In genomic region chr19:47837527-47837901, GRCm38 (mm10) we compare ENCODE assay signal across 7 mouse cellular contexts. TPM values are rescaled to one million over a fixed set of nuclear protein-coding genes. Genes with fewer than 3 reads are reported as not detected.
DNase-seq lines count a peak whose midpoint lies in the region; ATAC-seq lines count a peak whose summit lies in the region.

No protein-coding gene starts in this region.

- 0 out of 2 replicates have a peak overlapping the region, but pooled peaks have one; percentile 24 for H3K9ac ChIP-seq in lung, embryonic 15.5 days
- peak overlapping the region; percentile 37; the same call in 1 of the 2 replicates for H3K9ac ChIP-seq in forebrain, embryonic 11.5 days (ENCODE audit: low read length)
- no peak overlapping the region for H3K9ac ChIP-seq in limb, embryonic 15.5 days
- H3K9ac ChIP-seq in stomach, embryonic 14.5 days (replicated peaks; ENCODE audit: low read depth, low read length) = no peak overlapping the region

- DNase-seq in lung, postnatal 4 days = no peak
- no peak for DNase-seq in forebrain, embryonic 11.5 days (ENCODE audit: low spot score)
- DNase-seq in left cerebral cortex, postnatal 14 days (ENCODE audit: low spot score in 2 of 2) = no peak
- DNase-seq in lung, postnatal 10 days = no peak

- H3K9me3 ChIP-seq in lung, embryonic 15.5 days = no peaks in the 10 kb centered on the region
- no peaks in the 10 kb centered on the region for H3K9me3 ChIP-seq in forebrain, embryonic 11.5 days (ENCODE audit: control insufficient read depth, low read length)
- H3K9me3 ChIP-seq in limb, embryonic 15.5 days = no peaks in the 10 kb centered on the region
- H3K9me3 ChIP-seq in stomach, embryonic 14.5 days (ENCODE audit: control insufficient read depth, low read depth, low read length) = no peaks in the 10 kb centered on the region

- no peaks in the 10 kb centered on the region for H3K36me3 ChIP-seq in lung, embryonic 15.5 days
- H3K36me3 ChIP-seq in forebrain, embryonic 11.5 days (ENCODE audit: control insufficient read depth, insufficient read depth, low read length) = no peaks in the 10 kb centered on the region
- H3K36me3 ChIP-seq in limb, embryonic 15.5 days = no peaks in the 10 kb centered on the region
- no peaks in the 10 kb centered on the region for H3K36me3 ChIP-seq in stomach, embryonic 14.5 days (ENCODE audit: control insufficient read depth, insufficient read depth, low read length)

- H3K4me2 ChIP-seq in lung, embryonic 15.5 days = peak overlapping the region; percentile 94
- H3K4me2 ChIP-seq in forebrain, embryonic 11.5 days (ENCODE audit: low read depth, low read length, severe bottlenecking) = peak overlapping the region; percentile 60
- H3K4me2 ChIP-seq in limb, embryonic 15.5 days = peak overlapping the region; percentile 96
- peak overlapping the region; percentile 76 for H3K4me2 ChIP-seq in stomach, embryonic 14.5 days (replicated peaks; ENCODE audit: low read depth, low read length)

- WGBS in lung, embryonic 15.5 days = under 1% methylated on average over 6 of the region's 6 CpGs
- under 1% methylated on average over 6 of the region's 6 CpGs for WGBS in forebrain, embryonic 11.5 days
- under 1% methylated on average over 6 of the region's 6 CpGs for WGBS in limb, embryonic 15.5 days
- under 1% methylated on average over 6 of the region's 6 CpGs for WGBS in stomach, embryonic 14.5 days

- H3K27ac ChIP-seq in lung, embryonic 15.5 days = no peak overlapping the region
- H3K27ac ChIP-seq in forebrain, embryonic 11.5 days (ENCODE audit: low read depth, low read length) = no peak overlapping the region
- no peak overlapping the region for H3K27ac ChIP-seq in limb, embryonic 15.5 days
- no peak overlapping the region for H3K27ac ChIP-seq in stomach, embryonic 14.5 days (ENCODE audit: low read length)

- ATAC-seq in lung, embryonic 15.5 days (ENCODE audit: borderline replicate concordance, extremely low read depth, low FRiP score, low TSS enrichment) = no peak
- ATAC-seq in forebrain, embryonic 11.5 days (replicated peaks; ENCODE audit: low FRiP score) = peak; percentile 62
- no peak for ATAC-seq in limb, embryonic 15.5 days (ENCODE audit: insufficient number of reproducible peaks, low FRiP score, low TSS enrichment, low read depth)
- no peak for ATAC-seq in stomach, embryonic 14.5 days (ENCODE audit: insufficient number of reproducible peaks, insufficient read depth, low FRiP score, low read depth)

- intact Hi-C loops in left cerebral cortex, postnatal 14 days (cut with DNase I) = no loop called here

- peaks cover 24% of the 10 kb centered on the region for H3K27me3 ChIP-seq in lung, embryonic 15.5 days
- H3K27me3 ChIP-seq in forebrain, embryonic 11.5 days (ENCODE audit: control insufficient read depth, insufficient read depth, low read length) = peaks cover 5% of the 10 kb centered on the region; the same call in 1 of the 2 replicates
- 0 out of 2 replicates have a peak, but pooled peaks cover 8% of the 10 kb centered on the region for H3K27me3 ChIP-seq in limb, embryonic 15.5 days
- no peaks in the 10 kb centered on the region for H3K27me3 ChIP-seq in stomach, embryonic 14.5 days (ENCODE audit: control insufficient read depth, insufficient read depth, low read length)

- H3K4me3 ChIP-seq in lung, embryonic 15.5 days = peak overlapping the region; percentile 45
- peak overlapping the region; percentile 46 for H3K4me3 ChIP-seq in forebrain, embryonic 11.5 days (ENCODE audit: low read depth, low read length)
- H3K4me3 ChIP-seq in limb, embryonic 15.5 days = peak overlapping the region; percentile 53
- H3K4me3 ChIP-seq in stomach, embryonic 14.5 days (ENCODE audit: low read depth, low read length) = peak overlapping the region; percentile 41

- peaks cover 11% of the 10 kb centered on the region; the same call in 1 of the 2 replicates for H3K4me1 ChIP-seq in lung, embryonic 15.5 days
- no peaks in the 10 kb centered on the region for H3K4me1 ChIP-seq in forebrain, embryonic 11.5 days (replicated peaks; ENCODE audit: control insufficient read depth, insufficient read depth, low read length)
- peaks cover 9% of the 10 kb centered on the region for H3K4me1 ChIP-seq in limb, embryonic 15.5 days
- no peaks in the 10 kb centered on the region for H3K4me1 ChIP-seq in stomach, embryonic 14.5 days (ENCODE audit: control insufficient read depth, insufficient read depth, low read length)

RNA-seq across cellular contexts. Expression of gene Gsto1, which starts 17.3 kb away (rescaled TPM):
- 88.0 and 96.7 TPM in 2 replicates for polyA plus RNA-seq in lung, embryonic 15.5 days (2015; fragmentation: Nextera tagmentation; extraction: Ambion mirVana)
- 75.1 and 83.2 TPM in 2 replicates for polyA plus RNA-seq in forebrain, embryonic 11.5 days (2014; fragmentation: Nextera tagmentation; extraction: Ambion mirVana)
- polyA plus RNA-seq in limb, embryonic 15.5 days (2015; fragmentation: Nextera tagmentation; extraction: Ambion mirVana) = 227 and 249 TPM in 2 replicates
- 482 and 525 TPM in 2 replicates for polyA plus RNA-seq in stomach, embryonic 14.5 days (2014; fragmentation: Nextera tagmentation; extraction: Ambion mirVana)
- 10 to 100 TPM; 58.1 to 62.5 TPM for total RNA-seq in left cerebral cortex, postnatal 14 days (2021)

RNA-seq across cellular contexts. Expression of gene Gsto2, which starts 27.8 kb away (rescaled TPM):
- 0.84 and 1.1 TPM in 2 replicates for polyA plus RNA-seq in lung, embryonic 15.5 days (2015; fragmentation: Nextera tagmentation; extraction: Ambion mirVana)
- 0.76 and 1.1 TPM in 2 replicates for polyA plus RNA-seq in forebrain, embryonic 11.5 days (2014; fragmentation: Nextera tagmentation; extraction: Ambion mirVana)
- polyA plus RNA-seq in limb, embryonic 15.5 days (2015; fragmentation: Nextera tagmentation; extraction: Ambion mirVana) = 1.1 and 1.3 TPM in 2 replicates
- polyA plus RNA-seq in stomach, embryonic 14.5 days (2014; fragmentation: Nextera tagmentation; extraction: Ambion mirVana) = 1.1 and 1.5 TPM in 2 replicates
- total RNA-seq in left cerebral cortex, postnatal 14 days (2021) = 1 to 10 TPM; 1.4 to 1.7 TPM

Comparison
In these comparisons a context has a peak if more than half of its experiments do, and no peak if none do; other contexts are left out.
1. H3K9ac ChIP-seq: peak in lung, embryonic 15.5 days (single experiment) and forebrain, embryonic 11.5 days (single experiment); none in limb, embryonic 15.5 days (single experiment) and stomach, embryonic 14.5 days (single experiment).
2. Peak in every context shown above with its lines, with median percentiles within 50 percentile points of each other: H3K4me2 ChIP-seq and H3K4me3 ChIP-seq.